Mouse (Mus musculus): ENCODE data around the gene Olfr1274-ps. TPM values are rescaled to one million over a fixed set of nuclear protein-coding genes. Genes with fewer than 3 reads are reported as not detected.
"Not testable (repeated sequence)": the region's sequence is repeated elsewhere in the genome, so short reads cannot be mapped to it uniquely, and the experiment has no call there.

The Olfr1274-ps gene
- polyA plus RNA-seq (2015; fragmentation: Nextera tagmentation; extraction: Ambion mirVana): not detected in 2 replicates

- not testable (repeated sequence) for H3K36me3 ChIP-seq; H3K9ac ChIP-seq; H3K27ac ChIP-seq; H3K4me3 ChIP-seq (replicated peaks); H3K9me3 ChIP-seq (replicated peaks); ATAC-seq (ENCODE audit: low read depth); H3K4me1 ChIP-seq (replicated peaks); DNase-seq; H3K4me2 ChIP-seq; H3K27me3 ChIP-seq
- 59% methylated on average over 5 of the region's 7 CpGs for WGBS (ENCODE audit: insufficient replicate concordance)
These were observed at the start of gene Olfr1274-ps for GRCm38 (mm10) chr2:90398633-90399107. Olfr1274-ps (plus strand) TSS chr2:90398683.

- not testable (repeated sequence) for H3K4me2 ChIP-seq; H3K4me3 ChIP-seq (replicated peaks); H3K27me3 ChIP-seq; ATAC-seq (ENCODE audit: low read depth); H3K9ac ChIP-seq; DNase-seq; H3K27ac ChIP-seq; H3K36me3 ChIP-seq; H3K9me3 ChIP-seq (replicated peaks); H3K4me1 ChIP-seq (replicated peaks)
- WGBS (ENCODE audit: insufficient replicate concordance): no CpG with 5 or more reads among the region's 6 CpGs
These were observed 47.4 kb upstream of the Olfr1274-ps start for GRCm38 (mm10) chr2:90351047-90351446.

- H3K9me3 ChIP-seq (replicated peaks); H3K4me1 ChIP-seq (replicated peaks); DNase-seq; H3K4me3 ChIP-seq (replicated peaks); H3K27me3 ChIP-seq; H3K36me3 ChIP-seq; H3K4me2 ChIP-seq; H3K27ac ChIP-seq; H3K9ac ChIP-seq; ATAC-seq (ENCODE audit: low read depth): not testable (repeated sequence)
- WGBS (ENCODE audit: insufficient replicate concordance): no CpG with 5 or more reads among the region's 3 CpGs
These were observed 46.9 kb upstream of the Olfr1274-ps start for GRCm38 (mm10) chr2:90351540-90351939.

GRCm38 (mm10) chr2:90359229-90359628 lies 39.3 kb upstream of the Olfr1274-ps start:
- H3K4me2 ChIP-seq; H3K36me3 ChIP-seq; H3K4me3 ChIP-seq (replicated peaks); H3K9ac ChIP-seq; DNase-seq; H3K27me3 ChIP-seq; ATAC-seq (ENCODE audit: low read depth); H3K9me3 ChIP-seq (replicated peaks); H3K4me1 ChIP-seq (replicated peaks); H3K27ac ChIP-seq: not testable (repeated sequence)
- WGBS (ENCODE audit: insufficient replicate concordance): no CpG with 5 or more reads among the region's 5 CpGs

- H3K27me3 ChIP-seq; H3K4me3 ChIP-seq (replicated peaks); H3K4me2 ChIP-seq; H3K36me3 ChIP-seq; H3K9ac ChIP-seq; DNase-seq; H3K9me3 ChIP-seq (replicated peaks); ATAC-seq (ENCODE audit: low read depth); H3K4me1 ChIP-seq (replicated peaks); H3K27ac ChIP-seq: not testable (repeated sequence)
- WGBS (ENCODE audit: insufficient replicate concordance): no CpG with 5 or more reads among the region's 4 CpGs
These were observed 38.3 kb upstream of the Olfr1274-ps start for GRCm38 (mm10) chr2:90360199-90360598.

GRCm38 (mm10) chr2:90414110-90414821 lies 15.8 kb downstream of the Olfr1274-ps start:
- H3K4me3 ChIP-seq (replicated peaks); H3K9ac ChIP-seq; H3K4me2 ChIP-seq; DNase-seq; H3K36me3 ChIP-seq; H3K9me3 ChIP-seq (replicated peaks); H3K27ac ChIP-seq; ATAC-seq (ENCODE audit: low read depth); H3K27me3 ChIP-seq; H3K4me1 ChIP-seq (replicated peaks): not testable (repeated sequence)
- WGBS (ENCODE audit: insufficient replicate concordance): 66% methylated on average over 4 of the region's 4 CpGs

- not testable (repeated sequence) for ATAC-seq (ENCODE audit: low read depth); H3K27me3 ChIP-seq; DNase-seq; H3K9me3 ChIP-seq (replicated peaks); H3K4me1 ChIP-seq (replicated peaks); H3K27ac ChIP-seq; H3K36me3 ChIP-seq; H3K9ac ChIP-seq; H3K4me2 ChIP-seq; H3K4me3 ChIP-seq (replicated peaks)
- WGBS (ENCODE audit: insufficient replicate concordance): 64% methylated on average over 6 of the region's 6 CpGs
These were observed 23.8 kb downstream of the Olfr1274-ps start for GRCm38 (mm10) chr2:90422282-90422681.

GRCm38 (mm10) chr2:90424937-90425336 lies 26.5 kb downstream of the Olfr1274-ps start:
- WGBS (ENCODE audit: insufficient replicate concordance): no CpG with 5 or more reads among the region's 4 CpGs
- not testable (repeated sequence) for H3K9ac ChIP-seq; H3K4me2 ChIP-seq; H3K4me3 ChIP-seq (replicated peaks); ATAC-seq (ENCODE audit: low read depth); H3K27me3 ChIP-seq; H3K36me3 ChIP-seq; DNase-seq; H3K27ac ChIP-seq; H3K9me3 ChIP-seq (replicated peaks); H3K4me1 ChIP-seq (replicated peaks)

GRCm38 (mm10) chr2:90428988-90429717 lies 30.7 kb downstream of the Olfr1274-ps start:
- WGBS (ENCODE audit: insufficient replicate concordance): 71% methylated on average over 1 of the region's 11 CpGs
- not testable (repeated sequence) for ATAC-seq (ENCODE audit: low read depth)

GRCm38 (mm10) chr2:90429782-90430181 lies 31.3 kb downstream of the Olfr1274-ps start:
- not testable (repeated sequence) for H3K4me1 ChIP-seq (replicated peaks); H3K36me3 ChIP-seq; H3K9ac ChIP-seq; H3K9me3 ChIP-seq (replicated peaks); H3K27ac ChIP-seq; ATAC-seq (ENCODE audit: low read depth); H3K4me3 ChIP-seq (replicated peaks); H3K27me3 ChIP-seq; DNase-seq; H3K4me2 ChIP-seq
- WGBS (ENCODE audit: insufficient replicate concordance): no CpG with 5 or more reads among the region's 4 CpGs

More at GRCm38 (mm10) chr2:90428988-90429717, 30.7 kb downstream of the Olfr1274-ps start:
- H3K36me3 ChIP-seq; DNase-seq; H3K4me1 ChIP-seq (replicated peaks); H3K9me3 ChIP-seq (replicated peaks); H3K27ac ChIP-seq; H3K4me2 ChIP-seq; H3K27me3 ChIP-seq; H3K9ac ChIP-seq; H3K4me3 ChIP-seq (replicated peaks): not testable (repeated sequence)

GRCm38 (mm10) chr2:90437453-90437852 lies 39.0 kb downstream of the Olfr1274-ps start:
- WGBS (ENCODE audit: insufficient replicate concordance): 46% methylated on average over 1 of the region's 5 CpGs
- H3K4me2 ChIP-seq; H3K9ac ChIP-seq; H3K27ac ChIP-seq; H3K27me3 ChIP-seq; DNase-seq; ATAC-seq (ENCODE audit: low read depth); H3K9me3 ChIP-seq (replicated peaks); H3K4me1 ChIP-seq (replicated peaks); H3K4me3 ChIP-seq (replicated peaks); H3K36me3 ChIP-seq: not testable (repeated sequence)
